Mouse (Mus musculus) NIH3T3 (cell line): ENCODE measurements at regions not wholly inside any gene's neighbourhood (a gene's known extent, or its start where the extent isn't known, plus 50 kb on each side); places are given as distances from the start of the nearest gene placed in this dataset.

Experiments
- DNase-seq: peaks from one replicate; pipeline ENCODE4 v3.0.0-alpha.2; 2012; ENCODE audit warnings: low read depth

DNA sequence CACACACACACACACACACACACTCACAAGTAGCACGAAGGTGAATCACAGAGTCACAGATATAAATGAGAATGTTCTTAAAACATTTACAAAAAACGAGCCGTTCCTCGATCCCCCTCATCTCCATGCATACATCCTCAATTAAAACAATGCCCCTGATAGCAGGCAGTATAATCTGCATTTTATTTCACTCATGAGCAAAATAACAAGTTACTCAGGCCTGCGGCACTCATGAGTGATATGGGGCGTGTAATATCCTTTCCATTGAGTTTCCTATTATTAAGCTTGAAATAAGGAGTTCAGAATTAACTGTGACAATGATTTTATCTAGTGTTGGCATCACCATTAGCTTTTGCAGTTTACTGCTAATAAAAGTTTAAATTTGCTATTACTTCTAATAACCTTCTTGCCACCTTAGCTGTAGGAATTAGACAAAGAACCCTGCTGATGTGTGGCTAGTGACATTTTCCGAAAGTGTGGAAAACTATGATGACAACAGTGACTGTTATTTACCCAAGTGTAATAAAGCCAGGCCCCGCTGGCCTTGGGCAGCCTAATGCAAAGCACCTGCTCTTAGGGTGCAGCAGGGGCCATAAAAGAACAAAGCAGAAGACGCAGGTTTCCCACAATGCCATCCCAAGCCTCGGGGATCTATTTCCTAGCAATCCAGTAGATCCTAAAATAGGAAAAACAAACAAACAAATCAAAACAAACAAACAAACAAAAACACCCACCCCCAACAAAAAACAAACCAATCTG lies 592.0 kb downstream of the Ttll7 start:
- no peak for DNase-seq

DNA sequence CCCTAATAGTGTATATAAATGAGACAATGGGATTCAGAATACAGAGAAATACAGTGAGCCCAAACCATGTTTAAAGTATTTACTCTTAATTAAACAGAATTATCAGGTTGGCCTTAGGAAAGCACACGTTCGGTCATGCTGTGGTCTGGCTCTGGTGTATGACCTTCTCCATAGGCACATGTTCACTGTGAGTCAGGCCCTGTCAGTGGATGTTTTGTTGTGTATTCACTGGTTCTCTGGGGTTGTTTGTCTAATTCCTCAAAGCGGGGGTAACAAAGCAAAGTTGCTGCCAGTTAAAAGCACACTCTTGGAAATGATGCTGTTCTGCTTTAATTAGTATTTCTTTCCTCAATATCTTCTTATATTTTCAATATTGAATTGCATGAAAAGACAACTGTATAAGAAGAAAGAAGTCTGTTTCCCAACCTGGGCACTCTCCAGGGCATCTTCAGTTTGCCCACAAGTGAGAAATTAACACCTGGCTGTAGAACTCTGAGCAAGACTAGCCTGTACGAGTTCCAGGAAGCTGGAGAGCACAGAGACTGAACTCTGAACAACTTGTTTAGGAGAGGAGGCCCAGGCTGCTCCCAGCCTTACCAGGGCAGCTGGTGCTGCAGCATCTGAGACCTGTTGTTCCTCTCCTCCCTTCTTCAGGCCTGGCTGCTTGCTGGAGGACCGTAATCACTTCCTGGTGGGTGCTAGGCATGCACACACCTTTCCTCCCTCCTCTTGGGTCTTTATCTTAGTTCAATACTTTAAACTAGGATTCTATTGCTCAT lies 593.1 kb downstream of the Ttll7 start:
- peak; percentile 58 for DNase-seq

DNA sequence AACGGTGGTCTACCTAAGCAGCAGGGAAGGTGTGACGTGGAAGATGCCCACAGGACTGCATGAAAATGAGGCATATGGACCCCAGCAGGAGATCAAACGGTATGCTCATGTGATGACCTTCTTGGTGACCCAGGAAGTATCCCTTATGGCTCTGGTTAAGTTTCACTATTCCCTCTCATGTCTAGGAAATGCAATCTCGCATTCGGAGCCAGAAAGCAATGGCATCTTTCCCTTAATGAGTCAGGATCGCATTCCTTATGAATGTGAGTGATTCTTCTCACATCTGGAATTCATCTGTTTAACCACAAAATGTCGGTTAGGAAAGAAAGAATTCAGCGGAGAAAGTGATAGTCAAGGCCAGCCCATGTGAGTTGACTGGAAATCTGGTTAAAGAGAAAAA lies 593.7 kb downstream of the Ttll7 start:
- DNase-seq: peak; percentile 97

DNA sequence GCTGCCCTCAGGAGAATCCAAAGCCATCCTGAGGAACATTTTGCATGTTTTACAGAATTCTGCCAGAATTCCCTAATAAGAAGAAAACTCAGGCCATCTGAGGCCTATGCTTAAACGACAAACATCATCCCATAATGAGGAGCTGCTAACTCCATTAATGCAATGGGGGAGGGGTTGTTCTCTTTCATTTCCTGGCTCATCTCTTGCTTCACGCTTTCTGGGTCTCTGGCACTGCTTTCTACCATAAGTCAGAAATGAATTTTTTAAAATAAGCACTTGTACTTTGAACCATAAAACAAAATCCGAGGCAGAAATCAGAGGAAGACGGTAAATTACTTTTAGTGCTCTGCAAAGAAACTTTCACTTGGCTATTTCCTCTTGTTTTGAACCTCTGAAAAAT lies 600.0 kb downstream of the Ttll7 start:
- no peak for DNase-seq

DNA sequence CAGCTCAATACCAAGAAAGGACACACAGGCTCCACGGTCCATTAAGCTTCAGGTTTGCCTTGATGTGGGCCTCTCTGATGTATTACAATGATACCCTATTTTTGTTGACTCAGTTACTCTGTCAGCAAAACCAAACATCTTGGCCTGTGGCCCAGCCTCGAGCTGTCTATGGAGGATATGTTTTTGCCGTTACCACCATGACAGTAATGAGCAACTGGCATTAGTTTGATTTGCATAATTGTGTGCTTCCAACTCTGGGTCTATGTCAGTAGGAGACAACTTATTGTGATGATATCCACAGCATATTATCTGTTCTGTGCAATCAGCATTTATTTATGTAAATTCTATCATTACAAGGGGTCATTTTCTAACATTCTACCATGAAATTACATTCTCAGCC lies 603.2 kb downstream of the Ttll7 start:
- no peak for DNase-seq

DNA sequence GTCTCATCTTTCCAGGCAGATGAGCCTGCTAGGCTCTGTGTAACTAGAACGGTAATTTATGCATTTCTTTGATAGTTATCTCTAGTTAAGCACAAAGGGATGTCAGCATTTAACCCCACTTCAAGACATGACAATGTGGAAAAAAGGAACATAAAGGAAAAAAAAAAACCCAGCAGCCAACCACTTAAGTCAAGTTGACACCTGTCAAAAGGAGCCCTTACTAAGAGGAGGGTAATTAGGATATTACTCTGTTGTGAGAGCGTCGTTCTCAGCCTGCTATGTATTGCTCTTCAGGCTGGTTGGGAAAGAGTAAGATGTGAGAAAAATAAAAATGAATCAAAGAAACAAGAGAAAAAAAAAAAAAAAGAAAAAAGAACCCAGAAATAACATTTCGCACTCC lies 604.1 kb downstream of the Ttll7 start:
- no peak for DNase-seq

DNA sequence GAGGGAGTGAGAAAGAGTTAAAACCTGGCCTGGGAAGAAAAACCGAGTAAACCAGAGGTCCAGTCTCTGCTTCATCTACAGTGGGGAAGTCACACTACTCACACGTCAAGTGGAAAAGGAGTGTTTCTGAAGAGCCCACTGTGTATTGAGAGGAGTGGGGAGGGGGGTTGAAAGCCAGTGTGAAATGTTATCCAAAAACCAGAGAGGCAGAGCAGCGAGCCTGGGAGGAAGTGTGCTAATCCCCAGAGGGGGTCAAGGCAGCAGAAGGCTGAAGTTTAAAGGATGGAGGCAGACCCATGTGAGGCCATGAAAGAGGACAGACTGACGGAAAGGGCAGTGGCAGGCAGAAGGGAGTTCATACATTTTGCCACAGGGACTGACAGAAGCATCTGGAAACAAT lies 605.9 kb downstream of the Ttll7 start:
- peak; percentile 18 for DNase-seq

DNA sequence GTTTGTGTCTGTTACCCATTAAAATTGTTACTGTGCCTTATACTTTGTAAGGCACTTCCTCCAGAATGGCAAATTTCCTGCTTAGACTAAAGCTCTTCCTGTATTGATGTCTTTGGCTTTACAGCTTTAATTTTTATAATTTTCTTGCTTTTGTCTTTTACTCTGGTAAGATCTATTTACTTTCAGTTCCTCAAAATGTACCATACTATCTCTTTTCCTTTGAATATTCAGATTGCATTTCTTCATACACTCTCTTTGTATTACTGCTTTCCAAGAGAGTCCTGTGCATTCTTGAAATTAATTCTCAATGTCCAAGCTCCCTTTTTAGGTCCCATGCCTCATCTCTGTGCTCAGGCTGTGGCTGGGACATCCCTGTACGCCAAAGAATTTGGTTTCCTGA lies 627.7 kb downstream of the Ttll7 start:
- no peak for DNase-seq
